Mouse (Mus musculus) lung, postnatal 10 days (tissue): ENCODE measurements around the gene Tmem205.

ENCODE experiments used
- DNase-seq: peaks from one replicate; pipeline ENCODE4 v3.0.0; 2021

The Tmem205 gene

GRCm38 (mm10) chr9:21927208-21927753, at the start of gene Tmem205, which contains the start of gene Ccdc159:
Gene Tmem205, minus strand, starts transcription at chr9:21927556.
Gene Ccdc159, plus strand, starts transcription at chr9:21927471.
- peak; percentile 97 for DNase-seq

- no peak for DNase-seq
These were observed 49.3 kb upstream of the Tmem205 start for GRCm38 (mm10) chr9:21976626-21977175.

GRCm38 (mm10) chr9:21969304-21969703, 41.9 kb upstream of the Tmem205 start:
- DNase-seq, result no peak

- DNase-seq, result no peak
These were observed 41.5 kb upstream of the Tmem205 start for GRCm38 (mm10) chr9:21968883-21969282.

GRCm38 (mm10) chr9:21963417-21963816, 36.1 kb upstream of the Tmem205 start, which contains the start of gene Epor:
Gene Epor, minus strand, starts transcription at chr9:21963506.
- DNase-seq, result peak; percentile 68

- peak; percentile 84 for DNase-seq
These were observed 35.2 kb upstream of the Tmem205 start for GRCm38 (mm10) chr9:21962416-21963059.

GRCm38 (mm10) chr9:21962010-21962409, 34.7 kb upstream of the Tmem205 start:
- DNase-seq, result no peak

GRCm38 (mm10) chr9:21961366-21961980, 34.1 kb upstream of the Tmem205 start:
- DNase-seq, result no peak

- DNase-seq, result peak; percentile 52
These were observed 33.3 kb upstream of the Tmem205 start for GRCm38 (mm10) chr9:21960558-21961208.

- DNase-seq, result no peak
These were observed 32.8 kb upstream of the Tmem205 start for GRCm38 (mm10) chr9:21960135-21960534.

GRCm38 (mm10) chr9:21959244-21959643, 31.9 kb upstream of the Tmem205 start:
- DNase-seq, result no peak

- DNase-seq, result no peak
These were observed 31.0 kb upstream of the Tmem205 start for GRCm38 (mm10) chr9:21958372-21958771.

GRCm38 (mm10) chr9:21955570-21956281, 28.4 kb upstream of the Tmem205 start, which contains the start of gene Swsap1:
Gene Swsap1, plus strand, starts transcription at chr9:21955755.
- DNase-seq, result peak; percentile 99

- DNase-seq, result no peak
These were observed 27.8 kb upstream of the Tmem205 start for GRCm38 (mm10) chr9:21955225-21955569.

- DNase-seq, result no peak
These were observed 27.3 kb upstream of the Tmem205 start for GRCm38 (mm10) chr9:21954635-21955034.

- DNase-seq, result no peak
These were observed 26.2 kb upstream of the Tmem205 start for GRCm38 (mm10) chr9:21953600-21953999.

- DNase-seq, result no peak
These were observed 24.6 kb upstream of the Tmem205 start for GRCm38 (mm10) chr9:21951977-21952376.

GRCm38 (mm10) chr9:21950322-21950721, 23.0 kb upstream of the Tmem205 start:
- DNase-seq, result peak; percentile 80

GRCm38 (mm10) chr9:21948790-21949189, 21.4 kb upstream of the Tmem205 start:
- DNase-seq, result no peak

- no peak for DNase-seq
These were observed 20.8 kb upstream of the Tmem205 start for GRCm38 (mm10) chr9:21948146-21948545.

GRCm38 (mm10) chr9:21947540-21948130, 20.3 kb upstream of the Tmem205 start:
- no peak for DNase-seq

GRCm38 (mm10) chr9:21944267-21944666, 16.9 kb upstream of the Tmem205 start:
- DNase-seq, result peak; percentile 41
